Mouse (Mus musculus) CH12.LX (cell line): ENCODE data around the gene Mad1l1. TPM values are rescaled to one million over a fixed set of nuclear protein-coding genes. Genes with fewer than 3 reads are reported as not detected.

Source experiments
- DNase-seq: peaks from one replicate; pipeline ENCODE4 v3.0.0-alpha.2; 2013; ENCODE audit errors: extremely low read depth
- H3K27ac ChIP-seq: 2 replicates; pipeline ENCODE4 v1.5.1; 2012; ENCODE audit warnings: low read depth, mild to moderate bottlenecking, control low read depth, moderate library complexity; ENCODE audit not compliant: insufficient read depth
- H3K27me3 ChIP-seq: replicated peaks from 2 replicates; pipeline ENCODE3; 2012; ENCODE audit warnings: inconsistent platforms
- H3K36me3 ChIP-seq, 2 experiments: replicated peaks in 1 of 2; 2 replicates each; pipeline versions ENCODE3 to v1.6.1; 2012; ENCODE audit warnings: inconsistent platforms in 1 of 2, low read length in 1 of 2, mild to moderate bottlenecking in 1 of 2, mixed read lengths in 1 of 2, moderate library complexity in 1 of 2; ENCODE audit not compliant: control insufficient read depth in 1 of 2, insufficient read depth in 1 of 2
- H3K4me1 ChIP-seq, 2 experiments: 2 replicates each; pipeline ENCODE4 v1.6.1; 2012; ENCODE audit warnings: inconsistent platforms in 1 of 2, moderate library complexity in 1 of 2; ENCODE audit not compliant: insufficient read depth in 2 of 2, control insufficient read depth in 1 of 2
- H3K4me2 ChIP-seq: 2 replicates; pipeline ENCODE4 v1.6.1; 2012; ENCODE audit warnings: low read depth, mild to moderate bottlenecking, control low read depth; ENCODE audit not compliant: poor library complexity, insufficient read depth, severe bottlenecking
- H3K4me3 ChIP-seq, 3 experiments: fragments of 150-350 bp in 1 of 3; sonication (generic) in 1 of 3; replicated peaks in 1 of 3; 2 replicates each; pipeline versions ENCODE3 to v1.5.1; 2011 to 2012; ENCODE audit warnings: low read depth in 2 of 3, low read length in 2 of 3, mild to moderate bottlenecking in 2 of 3, moderate library complexity in 2 of 3, control low read depth in 1 of 3, improper control_type of control experiment in 1 of 3, inconsistent platforms in 1 of 3, mixed read lengths in 1 of 3; ENCODE audit not compliant: poor library complexity in 1 of 3
- H3K79me2 ChIP-seq: replicated peaks from 2 replicates; pipeline ENCODE4 v1.6.1; 2012; ENCODE audit warnings: mild to moderate bottlenecking, moderate library complexity; ENCODE audit not compliant: control insufficient read depth, poor library complexity, insufficient read depth, severe bottlenecking; ENCODE audit errors: extremely low read depth
- H3K9ac ChIP-seq: 2 replicates; pipeline ENCODE4 v1.6.1; 2012; ENCODE audit warnings: low read depth, mild to moderate bottlenecking, control low read depth, moderate library complexity; ENCODE audit not compliant: insufficient read depth
- H3K9me3 ChIP-seq: replicated peaks from 2 replicates; pipeline ENCODE3; 2012; ENCODE audit warnings: low read length, inconsistent platforms, mixed read lengths
- EP300 ChIP-seq: IDR thresholded peaks from 2 replicates; pipeline ENCODE4 v1.6.1; 2011; ENCODE audit warnings: low read length, improper control_type of control experiment
- ETS1 ChIP-seq: conservative IDR thresholded peaks from 2 replicates; pipeline ENCODE4 v1.6.1; 2012; ENCODE audit warnings: low read depth, mild to moderate bottlenecking, inconsistent platforms, low read length, improper control_type of control experiment, moderate library complexity
- KAT2A ChIP-seq: IDR thresholded peaks from 2 replicates; pipeline ENCODE4 v1.6.1; 2012; ENCODE audit warnings: low read length, improper control_type of control experiment, inconsistent platforms; ENCODE audit not compliant: insufficient replicate concordance
- MAFK ChIP-seq: IDR thresholded peaks from 2 replicates; pipeline ENCODE4 v1.6.1; 2011; ENCODE audit warnings: low read length, improper control_type of control experiment; ENCODE audit not compliant: insufficient replicate concordance
- MAX ChIP-seq: IDR thresholded peaks from 2 replicates; pipeline ENCODE4 v1.6.1; 2011; ENCODE audit warnings: low read length, improper control_type of control experiment
- MEF2A ChIP-seq: IDR thresholded peaks from 2 replicates; pipeline ENCODE4 v1.6.1; 2014; ENCODE audit warnings: low read depth, mild to moderate bottlenecking, inconsistent platforms, low read length, improper control_type of control experiment, borderline replicate concordance
- NELFE ChIP-seq: IDR thresholded peaks from 2 replicates; pipeline ENCODE4 v1.6.1; 2011; ENCODE audit warnings: low read depth, low read length, improper control_type of control experiment
- NRF1 ChIP-seq: IDR thresholded peaks from 2 replicates; pipeline ENCODE4 v1.6.1; 2014; ENCODE audit warnings: low read depth, mild to moderate bottlenecking, inconsistent platforms, low read length, improper control_type of control experiment, moderate library complexity
- POLR2AphosphoS2 ChIP-seq: IDR thresholded peaks from 2 replicates; pipeline ENCODE4 v1.6.1; 2011; ENCODE audit warnings: low read depth, low read length, improper control_type of control experiment
- RCOR1 ChIP-seq: conservative IDR thresholded peaks from 2 replicates; pipeline ENCODE4 v1.6.1; 2012; ENCODE audit warnings: low read depth, mild to moderate bottlenecking, inconsistent platforms, low read length, improper control_type of control experiment
- SIN3A ChIP-seq: IDR thresholded peaks from 2 replicates; pipeline ENCODE4 v1.6.1; 2012; ENCODE audit warnings: low read length, improper control_type of control experiment, inconsistent platforms
- SMC3 ChIP-seq: IDR thresholded peaks from 2 replicates; pipeline ENCODE4 v1.6.1; 2011; ENCODE audit warnings: low read depth, low read length, improper control_type of control experiment
- TCF12 ChIP-seq: IDR thresholded peaks from 2 replicates; pipeline ENCODE4 v1.6.1; 2014; ENCODE audit warnings: low read depth, mild to moderate bottlenecking, inconsistent platforms, low read length, improper control_type of control experiment
- USF1 ChIP-seq: IDR thresholded peaks from 2 replicates; pipeline ENCODE4 v1.6.1; 2014; ENCODE audit warnings: low read depth, mild to moderate bottlenecking, inconsistent platforms, low read length, improper control_type of control experiment
- USF2 ChIP-seq: conservative IDR thresholded peaks from 2 replicates; pipeline ENCODE4 v1.6.1; 2011; ENCODE audit warnings: low read depth, low read length, improper control_type of control experiment
- ZKSCAN1 ChIP-seq: IDR thresholded peaks from 2 replicates; pipeline ENCODE4 v1.6.1; 2012; ENCODE audit warnings: low read depth, inconsistent platforms, low read length, improper control_type of control experiment, borderline replicate concordance
- ZNF384 ChIP-seq: IDR thresholded peaks from 2 replicates; pipeline ENCODE4 v1.6.1; 2012; ENCODE audit warnings: low read depth, low read length, improper control_type of control experiment, inconsistent platforms
- dilution Hi-C: fragments of 300-500 bp; cut with MboI; formaldehyde crosslinking; loops from 2 replicates; pipeline ENCODE4 v1.14.3; 2020; ENCODE audit warnings: low sequenced_read_pairs; ENCODE audit not compliant: extremely low pct_unique_long_range_greater_than_20kb, extremely low pct_ligation_motif_present
- in situ Hi-C: fragments of 300-500 bp; cut with MboI; formaldehyde crosslinking; loops from 3 replicates; pipeline ENCODE4 v1.14.3; 2019; ENCODE audit warnings: low sequenced_read_pairs, low pct_ligation_motif_present, low pct_unique_long_range_greater_than_20kb, mixed read lengths
- polyA plus RNA-seq: library from polyadenylated mRNA; unstranded; fragments of >175 nt; gene quantifications from 2 replicates; pipeline ENCODE4 v1.2.1, GENCODE M21; 2012; ENCODE audit warnings: low read depth; ENCODE audit not compliant: insufficient read length
- total RNA-seq, 2 experiments: library from RNA; depleted of rRNA; stranded (reverse); fragments of 300-350 nt in 1 of 2; fragments of >200 nt in 1 of 2; gene quantifications; 2 replicates each; pipeline ENCODE4 v1.2.3; 2012 to 2014

Gene Mad1l1
- total and polyA plus RNA-seq, 3 experiments = 24.8 to 45.6 (median 28.9) TPM

GRCm38 (mm10) chr5:140346050-140346449 is 24.7 kb upstream of the Mad1l1 start:
- DNase-seq = no peak
- dilution Hi-C loops = no loop called here
- H3K36me3 ChIP-seq = peaks cover 40 to 85% of the 10 kb centered on the region in 2 experiments
- no peaks in the 10 kb centered on the region for H3K27me3 ChIP-seq
- no peak overlapping the region for H3K4me2 ChIP-seq
- no peak for TF ChIP-seq NELFE
- no peak for TF ChIP-seq POLR2AphosphoS2
- no peak for TF ChIP-seq NRF1
- TF ChIP-seq ZNF384 = no peak
- no peak for TF ChIP-seq EP300
- TF ChIP-seq USF1 = no peak
- TF ChIP-seq MAX = no peak
- no peak for TF ChIP-seq SIN3A
- TF ChIP-seq ETS1 = no peak
- no peak for TF ChIP-seq ZKSCAN1
- no peak for TF ChIP-seq MAFK
- TF ChIP-seq USF2 = no peak
- no peak for TF ChIP-seq SMC3
- TF ChIP-seq, all 38 proteins: peak for 0
- Histone ChIP-seq H3K4me3 (no peak overlapping the region), H3K79me2 (no peaks in the 10 kb centered on the region), H3K9ac (no peak overlapping the region), H3K4me1 (peaks cover 10 to 71% of the 10 kb centered on the region in 2 experiments; a peak in 3 of 4 replicates), H3K9me3 (no peaks in the 10 kb centered on the region), H3K27ac (no peak overlapping the region)
- in situ Hi-C loops = no loop called here

DNA sequence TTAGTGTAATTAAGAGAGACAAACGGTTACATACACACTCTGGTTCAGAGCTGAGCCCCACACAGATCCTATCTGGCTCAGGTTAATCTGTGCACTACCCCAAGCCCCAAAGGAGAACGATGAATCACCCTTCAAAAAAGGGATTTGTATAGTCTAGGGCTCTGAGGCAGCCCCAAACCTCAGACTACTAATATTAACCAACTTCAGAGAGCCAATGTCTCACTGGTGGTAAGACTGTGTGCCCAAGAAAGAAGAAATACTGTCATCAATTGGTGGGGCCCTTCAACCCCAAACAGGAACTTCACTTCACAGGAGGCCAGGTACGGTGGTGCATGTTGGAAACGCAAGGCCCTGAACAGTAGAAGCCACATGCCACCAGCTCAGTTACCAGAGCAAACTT is 23.9 kb upstream of the Mad1l1 start:
- Histone ChIP-seq H3K4me1 (peaks cover 7 to 63% of the 10 kb centered on the region in 2 experiments; a peak in 3 of 4 replicates), H3K4me2 (no peak overlapping the region)
- dilution Hi-C loops = no loop called here
- TF ChIP-seq KAT2A (no peak), RCOR1 (no peak), TCF12 (no peak), ETS1 (peak; percentile 46), MAFK (0 out of 2 replicates have a peak, but pooled peaks have one; percentile 18), MEF2A (peak; percentile 49; the same call in 1 of the 2 replicates)
- TF ChIP-seq, all 38 proteins: peak for 3
- Histone ChIP-seq H3K36me3 (peaks cover 39 to 88% of the 10 kb centered on the region in 2 experiments), H3K79me2 (no peaks in the 10 kb centered on the region), H3K27ac (no peak overlapping the region), H3K9me3 (no peaks in the 10 kb centered on the region), H3K9ac (no peak overlapping the region), H3K4me3 (no peak overlapping the region), H3K27me3 (no peaks in the 10 kb centered on the region)
- in situ Hi-C loops = no loop called here
- peak; percentile 73 for DNase-seq
